Mouse (Mus musculus) spleen, adult 2 months (tissue): ENCODE results near the gene Ubb. TPM values are rescaled to one million over a fixed set of nuclear protein-coding genes. Genes with fewer than 3 reads are reported as not detected.
A peak's percentile ranks its signal among the peaks of the same experiment; 100 is the strongest.

Experiments used
- DNase-seq, 2 experiments: peaks; one replicate each; pipeline versions ENCODE4 v3.0.0 to v3.0.0-alpha.2; 2012 to 2021; ENCODE audit warnings: low spot score in 2 of 2, low read depth in 1 of 2
- H3K27ac ChIP-seq: fragments of 200-500 bp; 2 replicates; pipeline ENCODE4 v1.5.1; 2012; ENCODE audit warnings: low read length, inconsistent platforms; ENCODE audit not compliant: insufficient read depth
- H3K27me3 ChIP-seq: fragments of 200-500 bp; 2 replicates; pipeline ENCODE4 v1.6.1; 2012; ENCODE audit warnings: mild to moderate bottlenecking, moderate library complexity, low read length, inconsistent platforms; ENCODE audit not compliant: control insufficient read depth, insufficient read depth
- H3K36me3 ChIP-seq: fragments of 200-500 bp; 2 replicates; pipeline ENCODE4 v1.6.1; 2012; ENCODE audit warnings: mild to moderate bottlenecking, low read length, inconsistent platforms; ENCODE audit not compliant: control insufficient read depth, insufficient read depth
- H3K4me1 ChIP-seq: fragments of 200-500 bp; 2 replicates; pipeline ENCODE4 v1.6.1; 2011; ENCODE audit warnings: inconsistent platforms; ENCODE audit not compliant: control insufficient read depth, insufficient read depth, insufficient read length
- H3K4me3 ChIP-seq: fragments of 200-500 bp; 2 replicates; pipeline ENCODE4 v1.5.1; 2011; ENCODE audit warnings: mild to moderate bottlenecking, inconsistent platforms; ENCODE audit not compliant: insufficient read depth, insufficient read length; ENCODE audit errors: extremely low read depth
- CTCF ChIP-seq: fragments of 200-500 bp; IDR thresholded peaks from 2 replicates; pipeline ENCODE4 v1.5.1; 2011; ENCODE audit warnings: mild to moderate bottlenecking, inconsistent platforms; ENCODE audit not compliant: insufficient read depth, insufficient read length, insufficient replicate concordance; ENCODE audit errors: extremely low read depth
- POLR2A ChIP-seq: fragments of 200-500 bp; IDR thresholded peaks from 2 replicates; pipeline ENCODE4 v1.6.1; 2011; ENCODE audit warnings: low read depth, low read length, inconsistent platforms
- WGBS: fragments of 180-500 bp; shearing (Covaris S2); methylation state at CpG from one replicate; pipeline ENCODE4 v1.1.7; 2018; 5-methylcytosine and 5-hydroxymethylcytosine counted together
- polyA plus RNA-seq: library from polyadenylated mRNA; depleted of rRNA; stranded (reverse); fragments of >200 nt; gene quantifications from 2 replicates; pipeline ENCODE4 v1.2.3, GENCODE M21; 2012

Gene Ubb
- polyA plus RNA-seq, 1 experiment = 1,229 TPM

DNA sequence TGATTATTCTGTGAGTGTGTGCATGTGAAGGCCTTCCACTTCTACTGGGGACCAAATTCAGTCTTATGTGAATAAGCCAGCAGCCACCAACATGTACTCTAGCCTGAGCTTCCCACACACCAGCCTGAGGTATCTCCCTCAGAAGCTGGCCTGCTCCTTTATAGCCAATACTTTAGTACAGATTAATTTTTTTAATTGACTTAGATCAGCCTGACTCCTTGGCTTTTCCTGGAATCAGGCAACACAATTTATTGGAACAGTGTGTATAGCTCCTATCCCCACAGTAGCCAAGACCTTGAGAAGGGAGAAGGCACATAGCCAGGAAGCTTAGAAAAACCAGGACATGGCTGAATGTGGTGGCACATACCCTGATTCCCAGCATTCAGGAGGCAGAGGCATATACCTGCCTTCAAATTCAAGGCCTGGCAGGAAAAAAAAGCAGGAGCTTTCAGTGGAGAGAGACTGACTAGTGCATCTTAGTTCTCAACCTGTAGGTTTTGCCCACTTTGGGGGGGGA is 5.0 kb downstream of the Ubb start:
- no peak overlapping the region for H3K4me3 ChIP-seq
- no peak for DNase-seq
- no peak for TF ChIP-seq CTCF
- TF ChIP-seq POLR2A = no peak
- peaks cover 12% of the 10 kb centered on the region for H3K36me3 ChIP-seq
- no peaks in the 10 kb centered on the region for H3K4me1 ChIP-seq
- no peaks in the 10 kb centered on the region for H3K27me3 ChIP-seq
- no peak overlapping the region for H3K27ac ChIP-seq

DNA sequence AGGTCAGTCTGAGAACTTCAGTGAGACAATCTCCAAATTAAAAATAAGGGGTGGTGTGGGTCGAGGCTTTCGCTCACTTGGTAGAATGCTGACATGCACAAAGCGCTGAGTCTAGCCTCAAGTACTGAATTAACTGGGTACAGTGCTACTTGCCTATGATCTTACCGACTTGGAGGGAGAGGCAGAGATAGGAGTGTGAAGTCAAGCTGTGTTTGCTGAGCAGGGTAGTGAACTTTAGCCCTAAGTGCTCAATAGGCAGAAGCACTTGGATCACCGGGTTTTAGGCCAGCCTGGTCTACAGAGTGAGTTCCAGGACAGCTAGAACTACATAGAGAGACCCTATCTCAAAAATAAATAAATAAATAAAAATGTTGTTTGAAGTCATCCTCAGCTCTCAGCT is 6.2 kb downstream of the Ubb start:
- H3K4me1 ChIP-seq = no peaks in the 10 kb centered on the region

DNA sequence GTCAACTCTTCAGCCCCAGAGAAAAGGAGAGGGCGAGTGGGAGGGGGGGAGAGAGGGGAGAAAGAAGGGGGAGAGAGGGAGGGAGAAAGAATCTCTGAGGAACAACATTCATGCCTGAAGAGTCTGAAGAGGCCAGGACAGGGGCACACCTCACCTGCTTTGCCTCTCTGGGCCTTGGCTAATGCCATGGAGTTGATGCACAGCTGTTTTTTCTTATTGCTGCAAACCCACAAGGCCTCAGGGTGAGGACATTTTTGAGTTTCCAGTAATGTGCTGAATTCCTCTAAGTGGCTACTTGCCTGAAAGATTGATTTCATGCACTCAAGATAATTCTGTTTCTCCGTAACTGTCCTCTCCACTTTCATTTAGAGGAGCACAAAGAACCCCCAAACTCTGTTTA is 7.2 kb downstream of the Ubb start:
- 90% methylated on average over 2 of the region's 2 CpGs for WGBS
- no peaks in the 10 kb centered on the region for H3K4me1 ChIP-seq
- DNase-seq = no peak
- H3K27me3 ChIP-seq = no peaks in the 10 kb centered on the region
- no peak overlapping the region for H3K27ac ChIP-seq
- TF ChIP-seq POLR2A (no peak), CTCF (no peak)
- no peak overlapping the region for H3K4me3 ChIP-seq
- peaks cover 11% of the 10 kb centered on the region for H3K36me3 ChIP-seq

More for the DNA sequence above, 6.2 kb downstream of the Ubb start:
- WGBS = 81% methylated on average over 5 of the region's 5 CpGs
- Histone ChIP-seq H3K27ac (no peak overlapping the region), H3K36me3 (peaks cover 12% of the 10 kb centered on the region), H3K27me3 (no peaks in the 10 kb centered on the region), H3K4me3 (no peak overlapping the region)
- no peak for DNase-seq
- TF ChIP-seq POLR2A (no peak), CTCF (no peak)

DNA sequence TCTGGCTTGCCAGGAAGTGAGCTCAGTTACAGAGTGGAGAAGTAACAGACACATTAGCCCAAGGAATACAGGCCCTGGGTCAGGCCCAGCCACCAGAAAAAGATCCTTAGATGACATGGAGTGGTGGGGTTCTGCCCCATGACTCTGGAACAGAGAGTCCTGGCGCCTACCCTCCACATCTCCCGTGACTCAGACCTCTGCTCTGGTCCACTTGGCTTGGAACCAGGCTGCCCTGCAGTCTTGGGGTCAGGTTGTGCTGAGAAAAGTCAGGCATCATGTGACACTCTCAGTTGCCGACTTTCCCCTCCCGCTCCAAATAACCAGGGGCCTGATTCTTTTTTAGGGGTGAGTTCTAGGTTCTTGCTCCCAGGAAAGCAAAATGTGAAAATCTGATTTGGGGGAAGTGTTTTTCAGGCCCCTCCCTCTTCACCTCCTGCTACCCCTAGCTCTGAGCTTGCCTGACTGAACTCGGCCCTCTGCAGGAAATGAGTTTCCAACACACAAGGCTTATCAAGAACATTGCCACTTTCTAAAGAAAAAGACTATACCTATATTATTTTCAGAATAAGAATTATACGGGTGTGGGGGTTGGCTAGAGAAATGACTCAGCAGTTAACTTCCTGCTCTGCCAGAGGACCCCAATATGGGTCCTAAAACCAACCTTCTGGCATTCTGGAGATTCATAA is 8.1 kb downstream of the Ubb start:
- WGBS = 39% methylated on average over 6 of the region's 6 CpGs
- TF ChIP-seq POLR2A (no peak), CTCF (no peak)
- Histone ChIP-seq H3K27ac (no peak overlapping the region), H3K27me3 (no peaks in the 10 kb centered on the region), H3K4me3 (no peak overlapping the region), H3K36me3 (peaks cover 4% of the 10 kb centered on the region), H3K4me1 (no peaks in the 10 kb centered on the region)
- DNase-seq = no peak

DNA sequence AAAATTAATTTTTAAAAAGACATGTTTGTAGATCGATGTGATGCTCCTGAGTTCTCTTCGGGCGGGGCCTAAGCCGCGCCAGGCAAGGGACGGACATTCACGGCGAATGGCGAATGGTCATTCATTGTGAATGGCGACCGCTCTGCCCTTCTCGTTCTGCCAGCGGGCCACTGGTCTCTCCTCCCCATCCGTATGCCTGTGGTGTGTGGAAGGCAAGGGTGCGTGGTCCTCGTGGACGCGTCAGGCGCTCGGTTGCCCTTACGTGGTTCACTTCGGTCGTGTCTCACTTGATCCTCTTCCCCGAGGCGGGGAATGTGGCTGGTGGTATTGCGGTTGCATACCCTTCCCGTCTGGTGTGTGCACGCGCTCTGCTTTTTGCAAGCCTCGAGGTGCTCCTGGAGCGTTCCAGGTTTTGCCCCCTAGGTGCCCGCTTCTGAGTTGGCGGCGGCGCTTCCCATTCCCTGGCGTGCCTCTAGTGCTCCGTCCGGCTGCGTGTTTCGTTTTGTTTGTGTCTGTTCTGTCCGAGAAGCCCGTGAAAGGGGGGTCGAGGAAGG is 9.6 kb downstream of the Ubb start:
- WGBS = 50% methylated on average over 43 of the region's 43 CpGs
- DNase-seq = no peak
- Histone ChIP-seq H3K4me3 (peak overlapping the region; percentile 24; the same call in 1 of the 2 replicates), H3K27ac (no peak overlapping the region), H3K36me3 (no peaks in the 10 kb centered on the region), H3K4me1 (no peaks in the 10 kb centered on the region), H3K27me3 (no peaks in the 10 kb centered on the region)
- TF ChIP-seq CTCF (no peak), POLR2A (no peak)

DNA sequence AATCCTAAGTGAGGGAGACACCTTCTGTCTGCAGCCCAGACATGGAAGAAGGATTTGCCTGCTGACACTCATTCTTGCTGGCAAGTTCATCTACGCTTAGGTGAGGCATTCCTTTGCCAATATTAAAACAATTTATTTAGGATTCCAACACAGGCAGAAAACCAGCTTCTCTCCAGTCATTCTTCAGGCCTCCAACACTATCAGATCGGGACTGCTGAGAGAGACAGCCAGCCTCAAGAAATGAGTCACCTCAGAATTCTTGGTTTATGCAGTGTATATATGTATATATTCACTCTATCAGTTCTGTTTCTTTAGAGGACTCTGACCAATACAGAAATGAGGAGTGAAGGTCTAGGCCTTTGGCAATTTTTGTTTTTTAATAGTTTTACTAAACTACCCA is 12.6 kb downstream of the Ubb start:
- Histone ChIP-seq H3K27ac (no peak overlapping the region), H3K36me3 (no peaks in the 10 kb centered on the region), H3K4me3 (no peak overlapping the region), H3K4me1 (no peaks in the 10 kb centered on the region), H3K27me3 (no peaks in the 10 kb centered on the region)
- TF ChIP-seq POLR2A (no peak), CTCF (no peak)
- DNase-seq = no peak
- 80% methylated on average over 2 of the region's 2 CpGs for WGBS

DNA sequence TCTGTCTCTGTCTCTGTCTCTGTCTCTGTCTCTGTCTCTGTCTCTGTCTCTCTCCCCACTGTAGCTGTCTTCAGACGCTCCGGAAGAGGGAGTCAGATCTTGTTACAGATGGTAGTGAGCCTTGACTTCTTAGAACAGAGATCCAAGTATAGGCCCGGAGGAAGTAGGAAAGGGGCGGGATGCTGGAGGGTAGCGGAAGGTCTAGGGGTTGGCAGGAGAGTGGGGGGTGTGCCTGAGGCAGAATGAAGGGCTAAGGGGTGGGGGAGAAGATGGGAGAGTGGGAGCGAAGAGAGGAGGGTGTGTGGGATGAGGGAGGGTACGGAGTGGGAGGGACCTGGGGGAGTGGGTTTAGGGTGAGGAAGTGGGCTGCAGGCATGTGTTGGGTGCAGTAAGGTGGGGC is 14.8 kb downstream of the Ubb start:
- no peaks in the 10 kb centered on the region for H3K27me3 ChIP-seq
- 73% methylated on average over 7 of the region's 7 CpGs for WGBS
- TF ChIP-seq CTCF (no peak), POLR2A (no peak)
- no peak overlapping the region for H3K4me3 ChIP-seq
- H3K36me3 ChIP-seq = no peaks in the 10 kb centered on the region
- H3K4me1 ChIP-seq = no peaks in the 10 kb centered on the region
- no peak for DNase-seq
- H3K27ac ChIP-seq = no peak overlapping the region
